Mouse (Mus musculus) cerebral cortex, adult 2 months (tissue): ENCODE results near the gene Wwox.

Experiments used
- WGBS: fragments of 180-500 bp; shearing (Covaris S2); methylation state at CpG from one replicate; pipeline ENCODE4 v1.1.7; 2018; 5-methylcytosine and 5-hydroxymethylcytosine counted together

Wwox gene

DNA sequence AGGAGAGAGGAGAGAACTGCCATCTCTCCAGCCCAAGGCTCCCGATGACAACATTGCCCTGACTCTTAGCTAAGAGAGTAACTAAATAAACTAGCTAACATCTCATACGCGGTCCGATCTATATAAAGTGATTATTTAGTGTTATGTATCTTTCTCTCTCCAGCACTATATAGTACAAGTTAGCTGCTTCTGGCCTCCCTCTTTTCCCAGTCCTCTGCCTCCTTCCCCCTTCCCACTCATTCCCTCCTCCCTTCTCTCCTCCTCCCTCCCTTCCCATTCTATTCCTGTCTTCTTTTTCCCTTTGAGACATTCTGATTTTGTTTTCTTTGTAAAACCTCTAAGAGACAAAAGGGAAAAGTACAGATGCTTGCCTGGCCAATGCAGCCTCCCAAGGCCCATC is 414.3 kb downstream of the Wwox start:
- WGBS: 83% methylated on average over 4 of the region's 4 CpGs

DNA sequence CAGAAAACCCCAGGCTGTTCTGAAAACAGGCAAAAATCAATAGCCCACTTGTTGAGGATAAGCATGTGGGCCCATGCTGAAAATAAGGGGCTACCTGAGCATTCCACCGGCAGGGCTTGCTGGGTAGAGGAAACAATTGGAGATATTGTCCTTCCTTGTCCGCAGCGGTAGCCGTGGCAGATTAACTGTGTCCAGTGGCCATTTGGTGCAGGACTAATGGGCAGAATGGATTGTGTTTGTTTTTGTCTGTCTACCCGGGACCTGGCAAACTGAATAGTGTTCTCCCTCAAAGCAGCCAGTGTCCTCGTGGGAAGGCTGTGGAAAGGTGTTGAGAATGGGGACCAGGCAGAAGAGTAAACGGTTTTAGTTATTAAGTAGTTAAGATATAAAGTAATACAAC is 416.4 kb downstream of the Wwox start:
- 55% methylated on average over 7 of the region's 7 CpGs for WGBS

- WGBS: 69% methylated on average over 3 of the region's 3 CpGs
These were observed 426.5 kb downstream of the Wwox start for GRCm38 (mm10) chr8:114865911-114866310.

- WGBS: 96% methylated on average over 6 of the region's 6 CpGs
These were observed 429.9 kb downstream of the Wwox start for GRCm38 (mm10) chr8:114869321-114869720.

- WGBS: 95% methylated on average over 8 of the region's 8 CpGs
These were observed 431.0 kb downstream of the Wwox start for GRCm38 (mm10) chr8:114870410-114870809.

- 77% methylated on average over 3 of the region's 3 CpGs for WGBS
These were observed 433.0 kb downstream of the Wwox start for GRCm38 (mm10) chr8:114872491-114872890.

DNA sequence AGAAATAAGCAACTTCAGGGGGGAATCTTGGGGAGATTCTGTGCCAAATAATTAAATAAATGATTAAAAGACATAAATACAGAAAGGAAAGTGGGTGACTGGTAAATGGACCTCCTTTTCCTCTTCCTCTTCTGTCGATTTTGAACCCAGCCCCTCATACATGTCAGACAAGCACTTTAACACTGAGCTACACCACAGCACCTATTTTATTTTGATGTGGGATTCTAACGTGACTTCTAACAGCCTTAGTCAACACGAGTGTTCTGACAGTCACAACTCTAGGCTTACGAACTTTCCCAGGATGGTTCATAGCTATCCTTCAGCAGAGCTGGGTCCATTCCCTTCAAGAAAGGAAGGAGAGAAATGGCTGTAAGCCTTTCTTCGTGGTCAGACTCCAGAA is 435.7 kb downstream of the Wwox start:
- WGBS: 89% methylated on average over 5 of the region's 5 CpGs

DNA sequence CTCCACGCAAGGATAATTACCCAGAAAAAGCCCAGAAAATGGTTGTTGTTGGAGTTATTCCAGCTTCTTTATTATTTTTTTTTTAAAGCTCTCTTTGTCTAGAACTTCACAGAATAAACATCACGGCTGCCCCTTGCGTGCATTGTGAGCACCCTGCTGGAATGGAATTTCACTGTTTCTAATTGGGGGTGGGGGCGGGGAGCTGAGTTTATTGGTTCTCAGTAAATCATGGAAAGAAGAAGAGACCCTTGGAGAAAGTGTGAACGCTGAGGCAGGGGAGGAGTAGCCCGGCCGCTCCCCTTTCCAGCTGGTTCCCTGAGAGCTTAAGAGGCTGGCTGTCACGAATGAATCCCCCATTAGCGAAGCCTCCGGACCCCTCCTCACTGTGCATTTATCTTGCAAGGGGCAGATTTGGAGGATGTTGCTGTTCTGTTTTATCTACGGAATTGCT is 436.7 kb downstream of the Wwox start:
- WGBS: 47% methylated on average over 11 of the region's 11 CpGs

DNA sequence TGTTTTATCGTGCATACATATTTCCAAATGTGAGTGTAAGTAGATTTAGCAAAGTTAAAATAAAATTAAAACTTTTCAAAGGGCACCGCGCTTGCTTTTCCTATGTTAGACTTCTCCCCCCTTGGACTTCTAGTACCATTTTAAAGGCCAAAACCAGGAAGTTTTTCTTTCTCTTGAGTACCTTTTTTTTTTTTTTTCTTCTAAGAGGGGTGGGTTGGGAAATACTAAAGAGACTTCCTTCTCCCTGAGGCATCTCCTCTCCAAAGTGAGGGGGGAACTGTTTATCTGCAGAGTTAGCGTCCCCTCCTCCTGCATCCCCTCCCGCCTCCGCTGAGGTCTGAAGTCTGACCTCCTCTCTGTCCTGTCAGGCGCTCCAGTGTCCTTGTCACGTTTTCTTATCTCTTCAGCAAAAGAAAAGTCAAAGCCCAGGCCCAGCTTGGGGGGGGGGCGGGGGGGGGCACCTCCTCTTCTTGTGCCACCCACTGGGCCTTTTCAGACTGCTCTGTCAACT is 437.3 kb downstream of the Wwox start:
- WGBS: 70% methylated on average over 9 of the region's 9 CpGs

DNA sequence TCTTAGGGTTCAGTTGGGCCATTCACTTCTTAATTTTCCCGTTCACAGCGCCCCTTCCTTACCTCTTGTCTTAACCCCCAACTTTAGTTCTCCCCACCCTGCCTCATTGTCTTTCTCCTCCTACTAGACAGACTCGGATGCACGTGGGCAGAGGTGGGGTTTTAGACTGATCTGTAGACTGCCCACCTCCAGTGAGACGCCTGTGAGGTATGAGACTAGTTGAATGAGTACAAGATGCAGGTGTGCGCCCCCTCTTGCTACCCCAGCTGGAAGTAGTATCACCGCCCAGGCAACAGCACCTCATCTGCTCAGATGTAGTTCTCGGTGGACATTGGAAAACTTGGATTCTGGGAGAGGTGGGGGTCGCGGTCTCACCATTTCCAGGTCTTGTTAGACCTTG is 437.8 kb downstream of the Wwox start:
- 90% methylated on average over 10 of the region's 10 CpGs for WGBS

DNA sequence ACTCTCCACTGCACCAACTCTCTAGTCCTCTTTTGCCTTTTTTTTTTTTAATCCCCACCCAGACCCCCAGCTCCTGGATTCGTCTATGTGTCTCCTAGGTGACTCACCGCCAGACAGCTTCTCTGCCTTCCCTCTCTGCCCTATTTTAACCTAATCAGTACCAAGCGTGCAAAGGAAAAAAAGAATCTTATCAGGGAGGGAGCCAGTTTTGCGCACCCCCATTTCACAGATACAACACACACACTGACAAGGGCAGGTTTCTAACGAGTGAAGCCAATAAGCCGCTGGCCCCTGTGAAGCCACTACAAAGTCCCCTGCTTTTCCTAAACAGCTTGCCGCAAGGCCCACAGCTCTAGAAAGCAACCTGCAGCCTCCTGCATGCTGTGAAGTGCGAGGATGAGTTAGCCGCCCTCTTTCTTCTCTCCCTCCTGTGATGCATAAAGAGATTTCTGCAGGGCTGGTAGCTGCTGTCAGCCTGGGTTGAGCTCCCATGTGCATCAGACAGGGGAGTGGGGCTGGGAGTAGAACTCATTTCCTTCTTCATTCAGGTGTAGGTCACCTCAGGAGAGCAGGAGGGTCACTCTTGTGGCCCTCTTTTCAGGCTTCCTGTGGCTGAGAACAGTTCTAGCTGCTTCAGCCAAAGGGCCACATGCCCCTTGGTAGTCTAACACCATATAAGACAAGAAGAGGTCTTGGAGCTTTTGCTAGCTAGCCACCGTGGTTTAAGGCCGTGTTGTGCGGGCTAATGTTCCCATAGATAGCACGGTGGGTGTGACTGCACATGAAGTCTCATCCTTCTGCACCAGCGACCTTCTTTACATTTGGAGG is 439.2 kb downstream of the Wwox start:
- 92% methylated on average over 14 of the region's 14 CpGs for WGBS

DNA sequence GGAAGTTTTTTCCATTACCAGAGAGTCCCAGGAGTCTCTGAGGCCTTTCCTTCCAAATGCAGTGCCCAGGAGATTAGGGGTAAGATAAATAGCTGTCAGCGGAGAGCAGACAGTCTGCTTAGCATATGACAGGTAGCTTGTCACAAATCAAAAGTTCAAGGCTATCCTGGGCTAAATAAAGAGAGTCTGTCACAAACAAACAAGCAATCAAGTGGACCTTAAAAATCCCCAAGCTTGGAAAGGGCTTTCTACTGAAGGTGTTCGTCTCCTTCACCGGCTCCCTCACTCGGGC is 439.8 kb downstream of the Wwox start:
- WGBS: 97% methylated on average over 4 of the region's 4 CpGs

DNA sequence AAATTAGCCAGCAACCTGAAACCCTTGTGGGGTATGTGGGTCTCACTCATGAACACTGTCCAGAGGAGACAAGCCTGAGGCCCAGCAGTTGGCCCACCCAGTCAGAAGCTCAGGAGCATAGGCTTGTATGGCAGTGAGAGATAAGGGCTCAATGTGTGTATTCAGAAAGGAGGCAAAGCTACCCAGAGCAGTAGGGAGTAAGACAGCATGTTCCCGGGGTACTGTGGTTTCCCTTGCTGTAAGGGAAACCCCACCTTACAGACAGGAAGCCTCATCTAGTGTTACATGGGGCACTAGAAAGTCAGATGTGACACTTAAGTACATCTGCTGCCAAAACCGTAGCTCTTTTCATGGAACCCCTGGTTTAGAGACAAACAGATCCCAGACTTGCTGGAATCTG is 440.2 kb downstream of the Wwox start:
- 83% methylated on average over 2 of the region's 2 CpGs for WGBS

DNA sequence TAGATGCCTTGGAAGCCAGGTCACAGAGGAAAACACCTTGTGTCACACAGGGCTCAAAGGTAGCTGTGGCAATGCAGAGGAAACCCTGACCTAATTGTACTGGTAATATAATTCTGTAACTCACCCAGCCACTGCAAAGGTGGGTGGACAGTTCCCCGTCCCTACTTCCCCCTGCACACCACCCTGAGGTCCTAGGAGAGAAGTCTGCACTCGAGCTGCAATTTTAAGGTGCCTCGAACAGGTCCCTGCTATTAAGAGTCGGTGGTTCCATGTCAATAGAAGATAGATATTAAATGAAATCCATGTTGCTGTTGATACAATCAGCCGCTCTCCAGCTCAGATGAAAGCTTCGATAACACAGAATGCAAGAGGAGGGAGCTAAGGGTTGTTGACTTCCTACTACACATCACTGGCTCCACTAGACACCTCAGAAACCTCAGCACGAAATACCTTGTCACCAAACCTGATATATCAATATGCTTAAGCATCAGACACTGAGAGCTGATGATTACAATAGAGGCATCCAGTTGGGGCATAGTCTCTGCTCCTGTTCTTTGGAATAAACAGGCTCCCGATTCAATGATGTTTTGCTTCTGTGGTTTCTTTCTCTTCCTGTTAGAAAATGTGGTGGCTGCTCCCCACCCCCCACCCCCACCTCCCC is 441.1 kb downstream of the Wwox start:
- 86% methylated on average over 8 of the region's 8 CpGs for WGBS

- 66% methylated on average over 5 of the region's 5 CpGs for WGBS
These were observed 442.5 kb downstream of the Wwox start for GRCm38 (mm10) chr8:114881891-114882401.

DNA sequence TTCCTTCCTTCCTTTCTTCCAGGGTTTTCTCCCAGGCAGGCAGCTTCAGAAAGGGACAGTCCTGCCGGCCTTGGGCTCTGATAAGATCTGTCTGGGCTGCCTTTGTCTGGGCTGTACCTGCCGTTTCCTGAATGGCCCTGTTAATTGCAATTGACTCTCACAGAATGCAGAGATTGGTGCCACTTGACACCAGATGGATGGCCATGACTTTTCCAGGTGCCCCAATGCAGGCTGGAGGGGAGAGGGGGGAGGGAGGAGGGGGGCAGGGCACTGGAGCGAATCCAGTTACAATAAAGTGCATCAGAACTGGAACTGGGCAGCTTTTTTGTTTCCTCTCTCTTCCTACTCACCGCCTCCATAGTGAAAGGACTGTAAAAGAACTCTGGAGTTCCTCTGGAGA is 443.0 kb downstream of the Wwox start:
- WGBS: 73% methylated on average over 4 of the region's 4 CpGs

GRCm38 (mm10) chr8:114882936-114883606 is 443.6 kb downstream of the Wwox start:
- WGBS: 94% methylated on average over 11 of the region's 11 CpGs

DNA sequence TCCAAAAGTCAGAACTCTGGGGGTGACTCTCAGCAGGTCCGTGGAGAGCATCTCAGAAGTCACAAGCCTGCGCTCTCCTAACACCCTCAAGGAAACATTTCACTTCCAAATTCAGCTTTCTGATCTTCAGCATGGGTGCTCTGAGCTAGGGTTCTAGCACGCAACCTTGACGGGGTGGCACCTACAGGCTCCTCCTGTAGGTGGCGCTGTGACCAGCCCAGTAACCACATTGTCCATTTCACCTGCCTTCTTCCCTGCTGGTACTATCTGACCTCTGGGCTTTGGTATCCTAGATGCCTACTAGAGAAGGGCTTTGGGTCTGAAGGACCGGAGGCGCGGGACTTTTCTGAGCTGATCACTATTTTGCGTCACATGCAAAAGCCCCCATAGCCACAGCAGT is 444.5 kb downstream of the Wwox start:
- WGBS: 87% methylated on average over 9 of the region's 9 CpGs

GRCm38 (mm10) chr8:114885026-114885592 is 445.7 kb downstream of the Wwox start:
- WGBS: 55% methylated on average over 18 of the region's 18 CpGs

GRCm38 (mm10) chr8:114888388-114888787 is 448.9 kb downstream of the Wwox start:
- WGBS: 90% methylated on average over 3 of the region's 3 CpGs

DNA sequence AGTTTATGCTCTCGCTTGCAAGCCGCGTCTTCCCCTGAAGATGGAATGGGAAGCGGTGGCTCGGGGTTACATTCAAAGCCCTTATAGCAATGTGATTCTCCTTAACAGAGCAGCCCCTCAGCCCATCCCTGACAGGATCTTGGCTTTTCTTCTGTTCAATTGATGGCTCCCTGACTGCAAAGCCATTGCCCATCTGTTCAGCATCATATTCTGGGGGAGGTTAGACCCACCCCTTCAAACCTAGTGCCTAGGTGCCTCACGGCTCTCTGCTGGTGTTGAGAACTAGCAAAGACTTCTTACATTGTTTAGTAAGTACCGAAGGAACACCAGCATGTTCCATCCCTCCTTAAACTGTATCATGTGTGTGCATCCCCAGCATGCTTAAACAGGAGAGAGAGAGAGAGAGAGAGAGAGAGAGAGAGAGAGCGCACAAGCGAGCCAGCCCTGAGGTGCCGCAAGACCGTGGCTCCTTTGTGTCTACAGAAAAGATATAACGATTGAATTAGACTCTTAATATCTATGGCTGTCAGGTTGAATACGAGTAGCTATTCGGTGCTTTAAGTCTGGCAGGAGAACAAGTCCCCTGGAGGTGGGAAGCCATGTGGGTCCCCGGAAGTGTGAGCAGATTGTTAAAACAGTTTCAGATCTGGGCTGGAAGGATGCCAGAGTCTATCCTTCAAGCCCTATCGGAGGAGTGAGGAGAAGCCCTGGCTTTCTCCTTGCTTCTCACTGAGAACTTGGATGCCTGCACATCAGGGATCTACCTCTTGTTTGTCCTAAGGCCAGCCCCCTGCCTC is 450.3 kb downstream of the Wwox start:
- WGBS: 49% methylated on average over 16 of the region's 16 CpGs
